Mouse (Mus musculus): ENCODE measurements at regions not wholly inside any gene's neighbourhood (a gene's known extent, or its start where the extent isn't known, plus 50 kb on each side); places are given as distances from the start of the nearest gene placed in this dataset.

- in situ Hi-C loops (cut with MboI; ENCODE audit: low sequenced_read_pairs in 2 of 2, unreplicated experiment in 2 of 2), result no loop called here
- H3K4me3 ChIP-seq (ENCODE audit: insufficient read depth in 1 of 2, low read depth in 1 of 2, low read length in 2 of 2, poor library complexity in 1 of 2, severe bottlenecking in 1 of 2), result no peak overlapping the region
- TF ChIP-seq ZNF384 (IDR thresholded peaks at IDR 0.05; ENCODE audit: low read depth, low read length) (no peak), MAFK (IDR thresholded peaks at IDR 0.05; ENCODE audit: insufficient read depth, low read depth, low read length) (no peak), CHD2 (IDR thresholded peaks at IDR 0.05; ENCODE audit: low read depth, low read length) (no peak), HCFC1 (IDR thresholded peaks at IDR 0.05; ENCODE audit: borderline replicate concordance, insufficient read depth, low read length) (no peak), ZC3H11A (IDR thresholded peaks at IDR 0.05; ENCODE audit: borderline replicate concordance, low read depth, low read length) (no peak)
Measured at GRCm38 (mm10) chr12:106592686-106593085, 582.7 kb downstream of the Vrk1 start.

GRCm38 (mm10) chr12:106597636-106598035 is 587.6 kb downstream of the Vrk1 start:
- no peak overlapping the region for H3K9ac ChIP-seq (ENCODE audit: insufficient read depth, low read depth, low read length, poor library complexity, severe bottlenecking)
- H3K4me3 ChIP-seq (ENCODE audit: insufficient read depth in 1 of 2, low read depth in 1 of 2, low read length in 2 of 2, poor library complexity in 1 of 2, severe bottlenecking in 1 of 2), result no peak overlapping the region
- in situ Hi-C loops (cut with MboI; ENCODE audit: low sequenced_read_pairs in 2 of 2, unreplicated experiment in 2 of 2), result no loop called here
- no peak overlapping the region for H3K27ac ChIP-seq (ENCODE audit: insufficient read depth, low read depth, low read length, poor library complexity, severe bottlenecking)
- H3K36me3 ChIP-seq (ENCODE audit: control insufficient read depth, insufficient read depth, low read length, poor library complexity, severe bottlenecking), result no peaks in the 10 kb centered on the region
- peaks cover 0 to 3% of the 10 kb centered on the region in 2 experiments; a peak in 2 of 4 replicates for H3K4me1 ChIP-seq (ENCODE audit: control insufficient read depth in 2 of 2, insufficient read depth in 2 of 2, low read length in 2 of 2, poor library complexity in 1 of 2)
- DNase-seq (ENCODE audit: low read depth, low spot score), result no peak
- no peaks in the 10 kb centered on the region for H3K9me3 ChIP-seq (ENCODE audit: control insufficient read depth, insufficient read depth, low read depth, low read length)
- TF ChIP-seq CHD2 (IDR thresholded peaks at IDR 0.05; ENCODE audit: low read depth, low read length), result no peak
- TF ChIP-seq HCFC1 (IDR thresholded peaks at IDR 0.05; ENCODE audit: borderline replicate concordance, insufficient read depth, low read length), result no peak

More at GRCm38 (mm10) chr12:106592686-106593085, 582.7 kb downstream of the Vrk1 start:
- no peak overlapping the region for H3K9ac ChIP-seq (ENCODE audit: insufficient read depth, low read depth, low read length, poor library complexity, severe bottlenecking)
- H3K36me3 ChIP-seq (ENCODE audit: control insufficient read depth, insufficient read depth, low read length, poor library complexity, severe bottlenecking), result no peaks in the 10 kb centered on the region
- no peak overlapping the region for H3K27ac ChIP-seq (ENCODE audit: insufficient read depth, low read depth, low read length, poor library complexity, severe bottlenecking)
- peaks cover 0 to 3% of the 10 kb centered on the region in 2 experiments; a peak in 2 of 4 replicates for H3K4me1 ChIP-seq (ENCODE audit: control insufficient read depth in 2 of 2, insufficient read depth in 2 of 2, low read length in 2 of 2, poor library complexity in 1 of 2)
- DNase-seq (ENCODE audit: low read depth, low spot score), result no peak
- H3K9me3 ChIP-seq (ENCODE audit: control insufficient read depth, insufficient read depth, low read depth, low read length), result no peaks in the 10 kb centered on the region

GRCm38 (mm10) chr12:106607240-106607639 is 597.2 kb downstream of the Vrk1 start:
- TF ChIP-seq ZNF384 (IDR thresholded peaks at IDR 0.05; ENCODE audit: low read depth, low read length), result no peak
- in situ Hi-C loops (cut with MboI; ENCODE audit: low sequenced_read_pairs in 2 of 2, unreplicated experiment in 2 of 2), result no loop called here

GRCm38 (mm10) chr12:106607655-106608337 is 597.8 kb downstream of the Vrk1 start:
- H3K9me3 ChIP-seq (ENCODE audit: control insufficient read depth, insufficient read depth, low read depth, low read length), result no peaks in the 10 kb centered on the region
- H3K9ac ChIP-seq (ENCODE audit: insufficient read depth, low read depth, low read length, poor library complexity, severe bottlenecking), result no peak overlapping the region
- no peak overlapping the region for H3K27ac ChIP-seq (ENCODE audit: insufficient read depth, low read depth, low read length, poor library complexity, severe bottlenecking)
- in situ Hi-C loops (cut with MboI; ENCODE audit: low sequenced_read_pairs in 2 of 2, unreplicated experiment in 2 of 2), result no loop called here
- H3K4me1 ChIP-seq (ENCODE audit: control insufficient read depth in 2 of 2, insufficient read depth in 2 of 2, low read length in 2 of 2, poor library complexity in 1 of 2), result no peaks in the 10 kb centered on the region
- H3K4me3 ChIP-seq (ENCODE audit: insufficient read depth in 1 of 2, low read depth in 1 of 2, low read length in 2 of 2, poor library complexity in 1 of 2, severe bottlenecking in 1 of 2), result no peak overlapping the region
- H3K36me3 ChIP-seq (ENCODE audit: control insufficient read depth, insufficient read depth, low read length, poor library complexity, severe bottlenecking), result no peaks in the 10 kb centered on the region
- no peak for TF ChIP-seq MAFK (IDR thresholded peaks at IDR 0.05; ENCODE audit: insufficient read depth, low read depth, low read length)
- TF ChIP-seq CHD2 (IDR thresholded peaks at IDR 0.05; ENCODE audit: low read depth, low read length), result no peak
- no peak for TF ChIP-seq ZNF384 (IDR thresholded peaks at IDR 0.05; ENCODE audit: low read depth, low read length)
- no peak for TF ChIP-seq HCFC1 (IDR thresholded peaks at IDR 0.05; ENCODE audit: borderline replicate concordance, insufficient read depth, low read length)
- TF ChIP-seq ZC3H11A (IDR thresholded peaks at IDR 0.05; ENCODE audit: borderline replicate concordance, low read depth, low read length), result no peak
- no peak for DNase-seq (ENCODE audit: low read depth, low spot score)

More at GRCm38 (mm10) chr12:106607240-106607639, 597.2 kb downstream of the Vrk1 start:
- no peak for DNase-seq (ENCODE audit: low read depth, low spot score)
- H3K27ac ChIP-seq (ENCODE audit: insufficient read depth, low read depth, low read length, poor library complexity, severe bottlenecking), result no peak overlapping the region
- no peaks in the 10 kb centered on the region for H3K9me3 ChIP-seq (ENCODE audit: control insufficient read depth, insufficient read depth, low read depth, low read length)
- no peak overlapping the region for H3K9ac ChIP-seq (ENCODE audit: insufficient read depth, low read depth, low read length, poor library complexity, severe bottlenecking)
- H3K4me3 ChIP-seq (ENCODE audit: insufficient read depth in 1 of 2, low read depth in 1 of 2, low read length in 2 of 2, poor library complexity in 1 of 2, severe bottlenecking in 1 of 2), result no peak overlapping the region
- H3K36me3 ChIP-seq (ENCODE audit: control insufficient read depth, insufficient read depth, low read length, poor library complexity, severe bottlenecking), result no peaks in the 10 kb centered on the region
- H3K4me1 ChIP-seq (ENCODE audit: control insufficient read depth in 2 of 2, insufficient read depth in 2 of 2, low read length in 2 of 2, poor library complexity in 1 of 2), result no peaks in the 10 kb centered on the region

- Histone ChIP-seq H3K9ac (ENCODE audit: insufficient read depth, low read depth, low read length, poor library complexity, severe bottlenecking) (no peak overlapping the region), H3K36me3 (ENCODE audit: control insufficient read depth, insufficient read depth, low read length, poor library complexity, severe bottlenecking) (no peaks in the 10 kb centered on the region), H3K4me3 (ENCODE audit: insufficient read depth in 1 of 2, low read depth in 1 of 2, low read length in 2 of 2, poor library complexity in 1 of 2, severe bottlenecking in 1 of 2) (no peak overlapping the region), H3K4me1 (ENCODE audit: control insufficient read depth in 2 of 2, insufficient read depth in 2 of 2, low read length in 2 of 2, poor library complexity in 1 of 2) (no peaks in the 10 kb centered on the region), H3K9me3 (ENCODE audit: control insufficient read depth, insufficient read depth, low read depth, low read length) (no peaks in the 10 kb centered on the region), H3K27ac (ENCODE audit: insufficient read depth, low read depth, low read length, poor library complexity, severe bottlenecking) (no peak overlapping the region)
- no peak for DNase-seq (ENCODE audit: low read depth, low spot score)
- TF ChIP-seq ZNF384 (IDR thresholded peaks at IDR 0.05; ENCODE audit: low read depth, low read length), result no peak
- TF ChIP-seq HCFC1 (IDR thresholded peaks at IDR 0.05; ENCODE audit: borderline replicate concordance, insufficient read depth, low read length), result no peak
- no peak for TF ChIP-seq CHD2 (IDR thresholded peaks at IDR 0.05; ENCODE audit: low read depth, low read length)
- TF ChIP-seq MAFK (IDR thresholded peaks at IDR 0.05; ENCODE audit: insufficient read depth, low read depth, low read length), result no peak
- no peak for TF ChIP-seq ZC3H11A (IDR thresholded peaks at IDR 0.05; ENCODE audit: borderline replicate concordance, low read depth, low read length)
- in situ Hi-C loops (cut with MboI; ENCODE audit: low sequenced_read_pairs in 2 of 2, unreplicated experiment in 2 of 2), result no loop called here
Measured at GRCm38 (mm10) chr12:106618684-106619083, 608.7 kb downstream of the Vrk1 start.

All from ES-E14 (cell line).